Mouse (Mus musculus) thymus, adult 2 months (tissue): ENCODE results near the gene Stra6. TPM values are rescaled to one million over a fixed set of nuclear protein-coding genes. Genes with fewer than 3 reads are reported as not detected.
A peak's percentile ranks its signal among the peaks of the same experiment; 100 is the strongest.

Source experiments
- DNase-seq: peaks from one replicate; pipeline ENCODE4 v3.0.0; 2021
- H3K27ac ChIP-seq: fragments of 200-500 bp; 2 replicates; pipeline ENCODE4 v1.5.1; 2012; ENCODE audit warnings: low read length, control low read depth; ENCODE audit not compliant: control insufficient read depth, insufficient read depth
- H3K27me3 ChIP-seq: fragments of 200-500 bp; 2 replicates; pipeline ENCODE4 v1.6.1; 2012; ENCODE audit warnings: mild to moderate bottlenecking, low read length, moderate library complexity, mixed read lengths; ENCODE audit not compliant: control insufficient read depth, insufficient read depth
- H3K36me3 ChIP-seq: fragments of 200-500 bp; 2 replicates; pipeline ENCODE4 v1.6.1; 2012; ENCODE audit warnings: mild to moderate bottlenecking, low read length, moderate library complexity; ENCODE audit not compliant: control insufficient read depth, insufficient read depth
- H3K4me1 ChIP-seq: fragments of 200-500 bp; replicated peaks from 2 replicates; pipeline ENCODE4 v1.6.1; 2012; ENCODE audit warnings: low read length; ENCODE audit not compliant: control insufficient read depth, insufficient read depth
- H3K4me3 ChIP-seq: fragments of 200-500 bp; 2 replicates; pipeline ENCODE4 v1.5.1; 2012; ENCODE audit warnings: mild to moderate bottlenecking, low read length, control low read depth, moderate library complexity; ENCODE audit not compliant: control insufficient read depth, insufficient read depth
- CTCF ChIP-seq: fragments of 200-500 bp; IDR thresholded peaks from 2 replicates; pipeline ENCODE4 v1.5.1; 2012; ENCODE audit warnings: mild to moderate bottlenecking, control low read depth, low read length, moderate library complexity, borderline replicate concordance; ENCODE audit not compliant: control insufficient read depth, poor library complexity, insufficient read depth; ENCODE audit errors: extremely low read depth
- POLR2A ChIP-seq: fragments of 200-500 bp; IDR thresholded peaks from 2 replicates; pipeline ENCODE4 v1.6.1; 2012; ENCODE audit warnings: mild to moderate bottlenecking, low read length, control low read depth, moderate library complexity; ENCODE audit not compliant: control insufficient read depth, poor library complexity, insufficient read depth; ENCODE audit errors: extremely low read depth
- WGBS: fragments of 180-500 bp; shearing (Covaris S2); methylation state at CpG from one replicate; pipeline ENCODE4 v1.1.7; 2018; 5-methylcytosine and 5-hydroxymethylcytosine counted together
- polyA plus RNA-seq: library from polyadenylated mRNA; depleted of rRNA; stranded (reverse); fragments of >200 nt; gene quantifications from 2 replicates; pipeline ENCODE4 v1.2.3, GENCODE M21; 2012

Stra6 gene
- polyA plus RNA-seq, 1 experiment, result 6.1 TPM

DNA sequence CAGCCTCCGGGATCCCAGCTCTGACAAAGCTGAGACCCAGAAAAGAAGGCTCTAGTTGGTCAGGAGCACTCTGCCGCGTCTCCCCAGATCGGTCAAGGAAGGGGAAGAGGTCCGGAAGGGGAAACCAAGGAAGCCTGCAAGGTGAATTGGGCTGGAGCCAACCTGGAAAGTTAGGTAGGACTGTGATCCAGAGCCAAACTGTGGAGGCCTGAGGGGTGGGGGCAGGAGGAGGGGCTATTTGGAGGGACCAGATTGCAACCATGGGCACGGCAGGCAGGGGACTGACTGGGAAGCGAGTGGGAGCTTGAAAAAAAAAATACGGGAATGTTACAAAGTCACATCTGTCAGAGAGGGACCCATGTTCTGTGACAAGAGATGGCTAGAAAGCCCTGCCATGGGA is 65.9 kb downstream of the Stra6 start:
- Histone ChIP-seq H3K4me1 (peaks cover 14% of the 10 kb centered on the region), H3K27me3 (peaks cover 3% of the 10 kb centered on the region; the same call in 1 of the 2 replicates), H3K27ac (no peak overlapping the region), H3K4me3 (no peak overlapping the region), H3K36me3 (no peaks in the 10 kb centered on the region)
- TF ChIP-seq POLR2A (no peak), CTCF (no peak)
- DNase-seq, result no peak
- 46% methylated on average over 8 of the region's 8 CpGs for WGBS

DNA sequence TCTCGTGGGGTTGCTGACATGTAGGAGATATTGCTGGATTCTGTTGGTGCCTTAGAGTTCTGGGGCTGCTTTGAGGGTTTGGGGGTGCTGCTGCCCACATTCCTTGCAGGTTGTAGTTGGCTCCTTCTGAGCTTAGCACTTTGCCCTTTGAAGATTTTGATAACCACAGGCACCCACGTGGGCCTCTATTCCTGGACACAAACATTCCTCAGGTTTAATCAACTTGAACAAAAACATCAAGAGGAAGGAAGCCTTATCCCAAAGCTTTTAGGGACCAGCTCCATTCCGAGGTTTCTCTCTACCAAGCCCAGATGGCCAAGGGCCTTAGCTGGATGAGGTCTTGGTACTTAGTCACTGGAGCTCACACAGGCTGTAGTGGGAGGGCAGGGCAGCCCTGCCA is 67.3 kb downstream of the Stra6 start:
- Histone ChIP-seq H3K36me3 (no peaks in the 10 kb centered on the region), H3K27ac (no peak overlapping the region), H3K4me3 (no peak overlapping the region), H3K27me3 (peaks cover 3% of the 10 kb centered on the region; the same call in 1 of the 2 replicates), H3K4me1 (peaks cover 16% of the 10 kb centered on the region)
- no peak for DNase-seq
- TF ChIP-seq POLR2A (no peak), CTCF (no peak)
- WGBS, result 41% methylated on average over 3 of the region's 3 CpGs

DNA sequence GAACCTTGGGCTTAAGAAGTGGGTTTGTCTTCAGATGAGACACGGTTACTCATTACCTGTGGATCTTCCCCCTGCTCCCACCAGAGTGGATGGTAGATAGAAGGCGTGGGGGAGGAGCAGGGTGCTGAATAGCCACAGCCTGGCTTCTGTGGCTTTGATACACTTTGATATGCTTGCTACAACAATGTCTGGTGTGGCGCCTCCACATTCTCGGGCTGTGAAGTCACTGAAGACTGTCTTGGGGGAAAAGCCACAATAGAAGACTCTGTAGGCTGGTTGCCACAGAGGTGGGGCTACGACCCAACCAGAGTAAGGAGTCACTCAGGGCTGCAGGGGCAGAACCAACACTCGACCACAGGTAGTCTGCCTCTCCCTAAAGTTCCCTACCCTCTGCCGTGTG is 68.1 kb downstream of the Stra6 start:
- WGBS, result 8% methylated on average over 7 of the region's 7 CpGs
- no peak overlapping the region for H3K27ac ChIP-seq
- H3K4me1 ChIP-seq, result peaks cover 16% of the 10 kb centered on the region
- peak; percentile 14 for DNase-seq
- TF ChIP-seq POLR2A (no peak), CTCF (no peak)
- no peaks in the 10 kb centered on the region for H3K36me3 ChIP-seq
- H3K27me3 ChIP-seq, result peaks cover 3% of the 10 kb centered on the region; the same call in 1 of the 2 replicates
- no peak overlapping the region for H3K4me3 ChIP-seq

DNA sequence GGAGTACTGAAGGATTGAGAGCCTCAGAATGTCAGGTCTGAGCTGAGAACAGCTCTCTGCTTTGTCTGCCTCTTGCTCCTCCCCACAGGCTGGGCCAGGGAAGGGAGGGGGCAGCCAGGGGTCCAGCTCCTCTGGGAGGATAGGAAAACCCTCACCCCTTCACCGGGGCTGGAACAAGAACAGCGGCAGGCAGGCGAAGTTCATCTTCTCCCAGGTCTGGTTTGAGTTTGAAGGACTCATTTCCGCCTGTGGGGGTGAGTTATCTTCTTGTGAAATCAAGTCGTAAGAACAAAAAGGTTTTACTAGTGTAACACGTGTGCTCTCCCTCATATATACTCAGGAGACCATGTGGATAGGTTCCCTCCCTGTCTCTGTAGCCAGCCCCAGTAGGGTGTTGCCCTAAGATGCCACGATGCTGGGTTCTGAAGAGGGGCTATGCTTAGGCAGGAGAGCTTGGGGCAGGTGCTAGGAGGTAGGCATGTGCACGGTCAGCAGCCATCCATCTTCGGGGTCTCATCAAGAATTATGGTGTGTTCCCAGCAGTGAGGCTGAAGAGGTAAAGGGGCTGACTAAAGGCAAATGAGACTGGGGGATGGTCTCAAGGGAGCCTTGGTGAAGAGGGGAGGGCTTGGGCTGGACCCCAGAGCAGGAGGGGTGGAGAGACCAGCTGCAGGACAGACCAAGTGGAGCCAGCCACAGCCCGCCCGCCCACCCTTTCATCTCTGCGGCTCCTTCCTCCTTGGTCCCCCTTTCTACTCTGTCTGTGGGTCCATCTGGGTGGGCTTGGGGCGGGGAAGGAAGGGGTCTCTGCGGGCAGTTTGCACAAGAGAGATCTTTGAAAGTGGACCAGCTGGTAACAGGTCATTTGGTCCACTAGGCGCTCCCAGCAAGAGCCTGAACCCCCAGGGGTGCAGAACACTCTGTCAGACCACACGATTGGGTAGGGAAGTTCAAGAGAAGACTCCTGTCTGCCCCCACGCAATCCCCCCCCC is 70.6 kb downstream of the Stra6 start:
- Histone ChIP-seq H3K4me1 (peaks cover 16% of the 10 kb centered on the region), H3K27me3 (no peaks in the 10 kb centered on the region; the same call in 1 of the 2 replicates), H3K27ac (no peak overlapping the region), H3K4me3 (no peak overlapping the region), H3K36me3 (no peaks in the 10 kb centered on the region)
- WGBS, result 10% methylated on average over 17 of the region's 17 CpGs
- no peak for TF ChIP-seq CTCF
- no peak for TF ChIP-seq POLR2A
- DNase-seq, result peak; percentile 38

DNA sequence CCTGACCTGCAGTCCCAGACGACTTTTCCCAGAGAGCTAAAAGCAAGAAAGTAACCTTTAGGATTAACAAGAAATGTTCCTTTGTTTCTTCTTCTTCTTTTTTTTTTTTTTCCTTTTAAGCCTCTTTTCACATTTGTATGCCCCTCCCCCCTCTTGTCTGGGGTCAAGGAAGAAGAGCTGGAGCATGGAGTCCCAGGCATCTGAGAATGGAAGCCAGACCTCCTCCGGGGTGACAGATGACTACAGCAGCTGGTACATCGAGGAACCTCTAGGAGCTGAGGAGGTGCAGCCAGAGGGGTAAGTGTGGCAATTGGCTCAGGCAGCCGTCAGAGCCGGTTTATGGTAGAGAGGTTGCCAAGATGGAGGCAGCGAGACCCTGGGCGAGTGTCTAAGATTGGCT is 71.3 kb downstream of the Stra6 start:
- WGBS, result 26% methylated on average over 7 of the region's 7 CpGs
- peaks cover 20% of the 10 kb centered on the region for H3K4me1 ChIP-seq
- H3K27me3 ChIP-seq, result no peaks in the 10 kb centered on the region; the same call in 1 of the 2 replicates
- H3K27ac ChIP-seq, result no peak overlapping the region
- H3K4me3 ChIP-seq, result no peak overlapping the region
- no peak for DNase-seq
- TF ChIP-seq CTCF, result no peak
- TF ChIP-seq POLR2A, result no peak
- no peaks in the 10 kb centered on the region for H3K36me3 ChIP-seq

DNA sequence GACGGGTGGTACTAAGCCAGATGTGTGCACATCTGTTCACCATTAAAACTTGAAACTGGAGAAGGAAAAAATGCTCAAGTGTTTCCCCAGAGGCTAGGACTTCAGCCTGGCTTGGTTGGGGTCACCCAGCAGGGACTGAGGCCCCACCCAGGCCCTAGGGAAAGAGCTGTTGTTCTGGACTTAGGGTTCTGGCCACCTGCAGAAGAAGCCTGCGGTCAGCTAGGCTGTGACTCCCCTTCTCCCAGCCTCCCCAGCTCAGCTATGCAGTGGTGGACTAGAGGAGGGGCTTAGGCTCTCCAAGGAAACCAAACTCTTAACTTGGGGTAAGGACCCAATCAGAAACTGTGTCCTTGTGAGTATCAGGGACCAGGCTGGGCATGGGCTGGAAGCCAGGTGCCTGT is 72.3 kb downstream of the Stra6 start:
- Histone ChIP-seq H3K27me3 (no peaks in the 10 kb centered on the region; the same call in 1 of the 2 replicates), H3K27ac (no peak overlapping the region), H3K4me3 (no peak overlapping the region), H3K4me1 (peaks cover 20% of the 10 kb centered on the region), H3K36me3 (no peaks in the 10 kb centered on the region)
- TF ChIP-seq POLR2A (no peak), CTCF (no peak)
- whole genome bisulfite sequencing, result 43% methylated on average over 2 of the region's 2 CpGs
- no peak for DNase-seq
